Mouse (Mus musculus) heart, embryonic 14.5 days (tissue): ENCODE data around the gene Ap1s1. TPM values are rescaled to one million over a fixed set of nuclear protein-coding genes. Genes with fewer than 3 reads are reported as not detected.

Experiments
- ATAC-seq: fragments of 200-750 bp; cut with Nextera tagmentation; 2 replicates; pipeline ENCODE4 v1.8.0; 2017; ENCODE audit warnings: low read depth, moderate TSS enrichment; ENCODE audit not compliant: insufficient number of reproducible peaks, insufficient read depth, low FRiP score
- H3K27ac ChIP-seq, 2 experiments: fragments of 200-500 bp in 1 of 2; fragments of 300-500 bp in 1 of 2; sonication (generic) in 1 of 2; replicated peaks in 1 of 2; 2 replicates each; pipeline ENCODE4 v1.5.1; 2012 to 2014; ENCODE audit warnings: low read depth in 2 of 2, low read length in 2 of 2, control low read depth in 1 of 2, mild to moderate bottlenecking in 1 of 2, mixed read lengths in 1 of 2; ENCODE audit not compliant: control insufficient read depth in 1 of 2, insufficient read depth in 1 of 2
- H3K27me3 ChIP-seq: fragments of 300-500 bp; sonication (generic); 2 replicates; pipeline ENCODE4 v1.6.1; 2014; ENCODE audit warnings: mild to moderate bottlenecking, low read length, control low read depth; ENCODE audit not compliant: control insufficient read depth, insufficient read depth
- H3K36me3 ChIP-seq: fragments of 300-500 bp; sonication (generic); 2 replicates; pipeline ENCODE4 v1.6.1; 2014; ENCODE audit warnings: mild to moderate bottlenecking, control low read depth, low read length, mixed read lengths; ENCODE audit not compliant: control insufficient read depth, insufficient read depth
- H3K4me1 ChIP-seq, 2 experiments: fragments of 200-500 bp in 1 of 2; fragments of 300-500 bp in 1 of 2; sonication (generic) in 1 of 2; 2 replicates each; pipeline ENCODE4 v1.6.1; 2012 to 2014; ENCODE audit warnings: low read length in 2 of 2, control low read depth in 1 of 2, mixed read lengths in 1 of 2; ENCODE audit not compliant: control insufficient read depth in 2 of 2, insufficient read depth in 2 of 2
- H3K4me2 ChIP-seq: fragments of 300-500 bp; sonication (generic); 2 replicates; pipeline ENCODE4 v1.6.1; 2014; ENCODE audit warnings: mild to moderate bottlenecking, low read length
- H3K4me3 ChIP-seq, 2 experiments: fragments of 200-500 bp in 1 of 2; fragments of 300-500 bp in 1 of 2; sonication (generic) in 1 of 2; 2 replicates each; pipeline ENCODE4 v1.5.1; 2012 to 2014; ENCODE audit warnings: low read length in 2 of 2, mild to moderate bottlenecking in 2 of 2, control low read depth in 1 of 2, low read depth in 1 of 2, moderate library complexity in 1 of 2; ENCODE audit not compliant: control insufficient read depth in 1 of 2, insufficient read depth in 1 of 2
- H3K9ac ChIP-seq: fragments of 300-500 bp; sonication (generic); 2 replicates; pipeline ENCODE4 v1.6.1; 2014; ENCODE audit warnings: mild to moderate bottlenecking, low read length
- H3K9me3 ChIP-seq: fragments of 300-500 bp; sonication (generic); 2 replicates; pipeline ENCODE4 v1.6.1; 2016; ENCODE audit warnings: low read length, control low read depth; ENCODE audit not compliant: control insufficient read depth
- WGBS: fragments of 180-500 bp; shearing (Covaris S2); extraction: QIAGEN DNeasy Blood & Tissue Kit; methylation state at CpG from one replicate; pipeline ENCODE4 v1.1.7; 2014; 5-methylcytosine and 5-hydroxymethylcytosine counted together
- polyA plus RNA-seq: library from polyadenylated mRNA; unstranded; fragments of >200 nt; fragmentation: Nextera tagmentation; extraction: Ambion mirVana; gene quantifications from 2 replicates; pipeline ENCODE4 v1.2.1, GENCODE M21; 2014

Gene Ap1s1
- 117 and 120 TPM in 2 replicates for polyA plus RNA-seq

DNA sequence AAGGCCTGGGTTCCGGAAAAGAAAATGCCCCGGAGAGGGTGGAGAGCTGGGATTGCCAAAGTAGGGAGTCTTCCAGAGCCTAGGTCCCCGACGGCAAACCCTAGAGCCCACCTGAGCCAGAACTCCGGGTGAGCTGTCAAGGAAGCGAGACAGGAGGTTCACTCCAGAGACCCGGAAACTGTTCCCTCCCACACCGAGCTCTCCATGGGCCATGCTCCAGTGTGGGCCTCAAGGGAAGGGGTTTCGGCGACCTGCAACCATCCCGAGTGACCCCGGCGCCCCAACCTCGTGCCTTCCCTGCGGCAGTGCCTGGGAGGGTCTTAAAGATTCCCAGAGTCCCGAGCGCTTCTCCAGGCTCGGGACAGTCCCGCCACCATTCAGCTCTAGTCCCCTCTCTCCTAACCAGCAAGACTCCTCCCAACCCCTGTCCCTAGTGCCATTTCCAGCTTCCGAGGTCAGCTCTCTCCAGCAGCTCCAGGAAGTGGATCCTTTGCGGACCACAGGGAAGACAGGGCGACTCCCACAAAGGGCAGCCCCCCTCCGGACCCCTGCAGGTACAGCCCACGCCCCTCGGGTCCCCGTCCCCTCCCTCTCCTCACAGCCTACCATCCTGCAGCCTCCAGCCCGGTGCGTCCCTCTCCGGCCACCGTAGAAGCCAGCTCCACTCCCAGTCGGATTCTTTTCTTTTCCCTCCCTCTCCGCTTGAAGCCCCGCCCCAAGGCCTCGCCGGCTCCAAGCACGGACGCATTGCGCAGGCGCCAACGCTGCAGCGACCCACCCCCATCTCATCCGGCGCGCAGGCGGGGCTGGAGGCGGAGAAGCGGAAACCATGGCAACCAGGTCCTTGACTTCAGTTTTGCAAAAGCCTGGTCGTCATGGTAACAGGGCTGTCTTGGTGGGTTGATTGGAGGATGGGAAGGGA lies at the start of gene Ap1s1:
Ap1s1 (minus strand) TSS at position 734 of the 922 bp plus-strand sequence.
- H3K9ac ChIP-seq: peak within 1 kb of the TSS; percentile 89
- ATAC-seq: peak; percentile 83
- H3K27me3 ChIP-seq: no peaks in the 10 kb centered on the region
- peak within 1 kb of the TSS; percentile 70 to 72 for H3K4me3 ChIP-seq
- peaks cover 22% of the 10 kb centered on the region for H3K36me3 ChIP-seq
- peak within 1 kb of the TSS; percentile 25 to 55; a peak in 3 of 4 replicates for H3K27ac ChIP-seq
- under 1% methylated on average over 46 of the region's 48 CpGs for WGBS
- H3K4me1 ChIP-seq: peaks cover 5 to 6% of the 10 kb centered on the region in 2 experiments; a peak in 3 of 4 replicates
- H3K9me3 ChIP-seq: no peaks in the 10 kb centered on the region
- H3K4me2 ChIP-seq: peak within 1 kb of the TSS; percentile 90

DNA sequence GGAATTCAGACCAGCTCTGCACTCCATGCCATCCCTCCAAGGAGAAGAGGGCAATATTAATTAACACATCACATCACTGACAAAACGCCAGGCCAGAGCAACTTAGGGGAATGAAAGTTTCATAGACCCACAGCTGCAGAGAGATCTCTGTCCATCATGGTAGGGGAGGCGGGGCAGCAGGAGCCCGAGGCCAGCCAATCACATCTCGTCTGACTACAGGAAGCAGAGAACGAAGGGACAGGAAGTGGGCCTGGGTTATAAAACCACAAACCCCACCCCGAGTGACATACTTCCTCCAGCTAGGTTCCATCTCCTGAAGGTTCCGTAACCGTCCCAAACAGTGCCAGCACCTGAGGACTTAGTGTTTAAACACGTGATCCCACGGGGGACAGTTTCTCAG lies 49.2 kb upstream of the Ap1s1 start:
- 79% methylated on average over 10 of the region's 10 CpGs for WGBS
- no peak overlapping the region for H3K27ac ChIP-seq
- H3K4me2 ChIP-seq: no peak overlapping the region

DNA sequence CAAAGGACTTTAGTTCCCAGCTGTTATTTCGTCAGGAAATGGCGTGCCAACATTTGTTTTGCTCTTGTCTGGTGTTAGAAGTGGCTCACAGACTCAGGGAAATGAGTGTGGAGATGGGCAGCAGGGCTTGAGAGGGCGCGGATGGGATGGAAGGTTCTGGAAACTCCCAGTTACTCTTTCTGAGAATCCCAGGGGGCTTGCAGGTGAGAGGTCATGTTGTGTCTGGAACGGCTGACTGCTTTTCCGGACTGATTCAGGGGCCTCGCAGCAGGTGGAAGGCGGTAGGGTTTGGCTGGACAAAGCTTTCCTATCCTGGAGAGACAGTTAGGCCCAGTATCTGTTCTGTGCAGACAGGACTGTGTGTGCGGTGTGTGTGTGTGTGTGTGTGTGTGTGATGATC lies 47.8 kb upstream of the Ap1s1 start:
- no peak overlapping the region for H3K27ac ChIP-seq
- H3K36me3 ChIP-seq: no peaks in the 10 kb centered on the region

More for the DNA sequence above, 49.2 kb upstream of the Ap1s1 start:
- ATAC-seq: no peak
- Histone ChIP-seq H3K9me3 (no peaks in the 10 kb centered on the region), H3K4me3 (no peak overlapping the region), H3K27me3 (no peaks in the 10 kb centered on the region), H3K36me3 (no peaks in the 10 kb centered on the region), H3K9ac (no peak overlapping the region), H3K4me1 (peaks cover 4 to 8% of the 10 kb centered on the region in 2 experiments; a peak in 3 of 4 replicates)

DNA sequence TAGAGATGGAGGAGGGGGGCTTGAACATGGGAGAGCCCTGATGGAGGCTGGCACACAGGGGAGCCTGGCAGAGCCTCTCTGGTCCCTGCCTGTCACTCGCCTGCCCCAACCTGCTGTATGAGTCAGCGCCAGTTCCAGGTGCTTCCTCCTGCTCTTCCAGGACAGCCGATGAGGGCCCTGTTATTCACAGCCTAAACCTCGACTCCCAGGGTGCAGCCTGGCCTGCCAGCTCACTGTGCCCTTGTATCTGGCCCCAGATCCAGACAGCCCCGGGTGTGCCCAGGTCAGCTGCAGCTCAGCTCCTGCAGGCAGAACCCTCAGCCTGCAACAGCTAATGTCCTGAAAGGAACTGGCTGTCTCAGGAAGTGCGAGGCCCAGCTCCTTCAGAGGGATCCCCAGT lies 45.6 kb upstream of the Ap1s1 start:
- ATAC-seq: no peak
- Histone ChIP-seq H3K27ac (no peak overlapping the region), H3K9me3 (no peaks in the 10 kb centered on the region), H3K4me2 (no peak overlapping the region), H3K4me3 (no peak overlapping the region), H3K36me3 (no peaks in the 10 kb centered on the region), H3K27me3 (no peaks in the 10 kb centered on the region), H3K9ac (no peak overlapping the region), H3K4me1 (peaks cover 4 to 8% of the 10 kb centered on the region in 2 experiments; a peak in 3 of 4 replicates)
- WGBS: 65% methylated on average over 6 of the region's 6 CpGs

More for the DNA sequence above, 47.8 kb upstream of the Ap1s1 start:
- no peak overlapping the region for H3K4me3 ChIP-seq
- peaks cover 4 to 8% of the 10 kb centered on the region in 2 experiments; a peak in 3 of 4 replicates for H3K4me1 ChIP-seq
- no peak for ATAC-seq
- no peak overlapping the region for H3K4me2 ChIP-seq
- no peaks in the 10 kb centered on the region for H3K27me3 ChIP-seq
- H3K9me3 ChIP-seq: no peaks in the 10 kb centered on the region
- no peak overlapping the region for H3K9ac ChIP-seq
- WGBS: 66% methylated on average over 9 of the region's 9 CpGs

DNA sequence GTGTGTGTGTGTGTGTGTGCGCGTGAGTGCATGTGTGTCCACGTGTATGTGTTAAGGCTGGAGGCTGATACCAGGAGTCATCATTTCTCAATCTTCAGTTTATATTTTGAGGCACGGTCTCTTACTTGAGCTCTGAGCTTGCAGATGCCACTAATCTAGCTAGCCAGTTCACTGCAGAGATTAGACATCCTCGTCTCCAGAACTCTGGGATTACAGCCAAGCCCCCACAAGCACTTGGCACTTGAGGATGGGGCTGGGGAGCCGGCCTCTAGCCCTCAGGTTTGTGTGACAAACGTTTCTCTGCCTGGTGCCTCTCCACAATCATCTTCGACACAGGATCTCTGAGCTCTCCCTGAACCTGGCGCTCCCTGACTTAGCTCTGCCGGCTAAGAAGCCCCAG lies 44.9 kb upstream of the Ap1s1 start:
- WGBS: 58% methylated on average over 10 of the region's 10 CpGs
- H3K27me3 ChIP-seq: no peaks in the 10 kb centered on the region
- H3K36me3 ChIP-seq: no peaks in the 10 kb centered on the region
- H3K4me2 ChIP-seq: no peak overlapping the region
- no peak overlapping the region for H3K4me3 ChIP-seq
- H3K9me3 ChIP-seq: no peaks in the 10 kb centered on the region
- no peak overlapping the region for H3K9ac ChIP-seq
- no peak overlapping the region for H3K27ac ChIP-seq
- H3K4me1 ChIP-seq: peaks cover 4 to 6% of the 10 kb centered on the region in 2 experiments; a peak in 3 of 4 replicates
- ATAC-seq: no peak

DNA sequence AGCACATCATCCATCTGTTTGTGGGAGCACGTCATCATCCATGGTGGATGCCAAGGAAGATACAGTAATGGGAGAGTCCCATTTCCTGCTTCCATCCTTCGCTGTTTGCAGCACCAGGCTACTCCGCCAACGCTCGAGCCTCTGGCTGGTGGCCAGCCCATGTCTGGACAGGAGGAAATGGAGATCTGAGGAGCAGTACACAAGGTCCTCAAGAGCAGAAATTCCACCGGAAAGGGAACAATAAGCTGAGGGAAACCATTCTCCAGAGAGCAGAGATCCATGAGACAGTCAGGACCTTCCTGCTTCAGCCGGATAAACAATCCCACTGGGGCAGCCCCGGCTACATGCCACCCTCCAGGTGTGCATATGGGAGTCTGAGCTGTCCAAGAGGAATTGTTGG lies 41.5 kb upstream of the Ap1s1 start:
- H3K9me3 ChIP-seq: no peaks in the 10 kb centered on the region
- ATAC-seq: 0 out of 2 replicates have a peak, but pooled peaks have one; percentile 33
- 66% methylated on average over 8 of the region's 8 CpGs for WGBS
- H3K36me3 ChIP-seq: no peaks in the 10 kb centered on the region
- no peak overlapping the region for H3K9ac ChIP-seq
- H3K4me3 ChIP-seq: no peak overlapping the region
- H3K4me1 ChIP-seq: peaks cover 2 to 4% of the 10 kb centered on the region in 2 experiments; a peak in 2 of 4 replicates
- peak overlapping the region in 1 of 2 experiments; percentile 41; a peak in 1 of 4 replicates for H3K27ac ChIP-seq
- H3K4me2 ChIP-seq: no peak overlapping the region
- no peaks in the 10 kb centered on the region for H3K27me3 ChIP-seq

DNA sequence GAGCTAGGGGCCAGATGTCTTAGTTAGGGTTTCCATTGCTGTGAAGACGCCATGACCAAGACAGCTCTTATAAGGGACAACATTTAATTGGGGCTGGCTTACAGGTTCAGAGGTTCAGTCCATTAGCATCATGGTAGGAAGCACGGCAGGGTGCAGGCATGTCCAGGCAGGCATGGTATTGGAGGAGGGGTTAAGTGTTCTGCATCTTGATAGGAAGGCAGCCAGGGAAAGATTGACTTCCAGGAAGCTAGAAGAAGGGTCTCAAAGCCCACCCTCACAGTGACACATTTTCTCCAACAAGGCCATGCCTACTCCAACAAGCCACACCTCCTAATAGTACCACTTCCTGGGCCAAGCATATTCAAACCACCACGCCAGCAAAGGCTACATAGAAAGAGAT lies 39.8 kb upstream of the Ap1s1 start:
- ATAC-seq: no peak
- H3K27me3 ChIP-seq: no peaks in the 10 kb centered on the region
- peaks cover 0 to under 1% of the 10 kb centered on the region in 2 experiments; a peak in 1 of 4 replicates for H3K4me1 ChIP-seq
- no peaks in the 10 kb centered on the region for H3K9me3 ChIP-seq
- H3K4me2 ChIP-seq: no peak overlapping the region
- WGBS: 77% methylated on average over 3 of the region's 3 CpGs
- no peaks in the 10 kb centered on the region for H3K36me3 ChIP-seq
- no peak overlapping the region for H3K4me3 ChIP-seq
- H3K27ac ChIP-seq: no peak overlapping the region
- H3K9ac ChIP-seq: no peak overlapping the region
